Mouse (Mus musculus): ENCODE measurements around the gene Gm13078. TPM values are rescaled to one million over a fixed set of nuclear protein-coding genes. Genes with fewer than 3 reads are reported as not detected.

Gene Gm13078
- total RNA-seq (2023; ENCODE audit: inconsistent age) = not detected in 4 replicates

DNA sequence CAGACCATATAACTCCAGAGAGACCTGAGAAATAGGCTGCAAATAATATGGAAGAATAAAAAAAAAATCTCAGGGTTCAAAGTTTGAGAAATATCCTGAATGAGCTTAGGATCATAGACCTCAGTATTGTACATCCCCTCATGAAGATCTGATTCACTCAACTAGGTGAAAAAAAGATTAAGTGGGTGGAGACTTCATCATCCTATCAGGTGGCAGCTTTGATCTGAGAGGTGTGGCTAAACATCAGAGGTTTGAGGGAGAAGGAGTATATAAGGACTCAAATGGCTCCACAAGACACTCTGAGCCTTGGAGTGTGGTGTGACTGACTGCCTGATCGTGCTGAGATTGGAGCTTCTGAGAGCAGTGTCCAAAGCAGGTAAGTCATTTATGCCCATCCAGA lies at the start of gene Gm13078:
Gene Gm13078, plus strand, starts transcription at position 301 of the 400 bp plus-strand sequence.

GRCm38 (mm10) chr4:143702611-143703010 lies 16.6 kb upstream of the Gm13078 start, which contains the start of gene Gm13089:
TSS of gene Gm13089 (minus strand) at chr4:143702711.

Other genes starting within 250 kb of the Gm13078 start
- gene Gm13043, start 208.1 kb upstream of the Gm13078 start, total RNA-seq (2023; ENCODE audit: inconsistent age) = not detected in 4 replicates
- gene Gm13040, start 183.5 kb upstream of the Gm13078 start, total RNA-seq (2023; ENCODE audit: inconsistent age) = not detected in 4 replicates
- not detected in 4 replicates for gene BC080695, start 167.8 kb upstream of the Gm13078 start, total RNA-seq (2023; ENCODE audit: inconsistent age)
- not detected in 4 replicates for gene Gm13057, start 167.7 kb upstream of the Gm13078 start, total RNA-seq (2023; ENCODE audit: inconsistent age)
- not detected in 4 replicates for gene Gm13083, start 104.5 kb upstream of the Gm13078 start, total RNA-seq (2023; ENCODE audit: inconsistent age)
- gene Gm13088, start 62.2 kb upstream of the Gm13078 start, total RNA-seq (2023; ENCODE audit: inconsistent age) = not detected in 4 replicates
- gene Gm13089, start 16.7 kb upstream of the Gm13078 start, total RNA-seq (2023; ENCODE audit: inconsistent age) = not detected in 4 replicates
- not detected in 4 replicates for gene Gm13023, start 69.9 kb downstream of the Gm13078 start, total RNA-seq (2023; ENCODE audit: inconsistent age)
- not detected in 4 replicates for gene Gm13084, start 96.6 kb downstream of the Gm13078 start, total RNA-seq (2023; ENCODE audit: inconsistent age)
- gene Gm13103, start 127.0 kb downstream of the Gm13078 start, total RNA-seq (2023; ENCODE audit: inconsistent age) = not detected in 4 replicates
- gene Pramef6, start 180.9 kb downstream of the Gm13078 start, total RNA-seq (2023; ENCODE audit: inconsistent age) = not detected in 4 replicates
- gene Pramef25, start 231.6 kb downstream of the Gm13078 start, total RNA-seq (2023; ENCODE audit: inconsistent age) = not detected in 4 replicates
- gene Gm13101, start 247.5 kb downstream of the Gm13078 start, total RNA-seq (2023; ENCODE audit: inconsistent age) = not detected in 4 replicates

Measured in B cell, adult (primary cell).